Mouse (Mus musculus) heart, embryonic 12.5 days (tissue): ENCODE data around the gene Man2a2. TPM values are rescaled to one million over a fixed set of nuclear protein-coding genes. Genes with fewer than 3 reads are reported as not detected.
"Not testable (repeated sequence)": the region's sequence is repeated elsewhere in the genome, so short reads cannot be mapped to it uniquely, and the experiment has no call there.

Experiments used
- ATAC-seq: fragments of 200-750 bp; cut with Nextera tagmentation; 2 replicates; pipeline ENCODE4 v1.8.0; 2017; ENCODE audit warnings: moderate TSS enrichment, moderate library complexity; ENCODE audit not compliant: insufficient number of reproducible peaks, low FRiP score
- H3K27ac ChIP-seq: fragments of 300-500 bp; sonication (generic); 2 replicates; pipeline ENCODE4 v1.5.1; 2016; ENCODE audit warnings: mild to moderate bottlenecking, moderate library complexity; ENCODE audit not compliant: poor library complexity, severe bottlenecking
- H3K27me3 ChIP-seq: fragments of 300-500 bp; sonication (generic); replicated peaks from 2 replicates; pipeline ENCODE4 v1.6.1; 2016; ENCODE audit warnings: mild to moderate bottlenecking, moderate library complexity
- H3K36me3 ChIP-seq: fragments of 300-500 bp; sonication (generic); 2 replicates; pipeline ENCODE4 v1.6.1; 2016; ENCODE audit warnings: mild to moderate bottlenecking, moderate library complexity
- H3K4me1 ChIP-seq: fragments of 300-500 bp; sonication (generic); replicated peaks from 2 replicates; pipeline ENCODE4 v1.6.1; 2016; ENCODE audit warnings: mild to moderate bottlenecking
- H3K4me2 ChIP-seq: fragments of 300-500 bp; sonication (generic); 2 replicates; pipeline ENCODE4 v1.6.1; 2016; ENCODE audit warnings: mild to moderate bottlenecking, moderate library complexity
- H3K4me3 ChIP-seq: fragments of 300-500 bp; sonication (generic); 2 replicates; pipeline ENCODE4 v1.5.1; 2016; ENCODE audit warnings: mild to moderate bottlenecking
- H3K9ac ChIP-seq: fragments of 300-500 bp; sonication (generic); 2 replicates; pipeline ENCODE4 v1.6.1; 2016; ENCODE audit warnings: mild to moderate bottlenecking, moderate library complexity
- H3K9me3 ChIP-seq: fragments of 300-500 bp; sonication (generic); replicated peaks from 2 replicates; pipeline ENCODE4 v1.6.1; 2016; ENCODE audit warnings: mild to moderate bottlenecking, moderate library complexity
- WGBS: fragments of 180-500 bp; shearing (Covaris S2); methylation state at CpG from one replicate; pipeline ENCODE4 v1.1.7; 2016; 5-methylcytosine and 5-hydroxymethylcytosine counted together
- polyA plus RNA-seq: library from polyadenylated mRNA; unstranded; fragments of >200 nt; fragmentation: Nextera tagmentation; extraction: Ambion mirVana; gene quantifications from 2 replicates; pipeline ENCODE4 v1.2.1, GENCODE M21; 2016

The Man2a2 gene
- polyA plus RNA-seq, 1 experiment from 2014 or later, result 25.0 TPM

GRCm38 (mm10) chr7:80398654-80399444, 27.7 kb upstream of the Man2a2 start:
- Histone ChIP-seq H3K4me3 (no peak overlapping the region), H3K9ac (no peak overlapping the region), H3K9me3 (no peaks in the 10 kb centered on the region), H3K36me3 (peaks cover 44% of the 10 kb centered on the region), H3K27me3 (no peaks in the 10 kb centered on the region), H3K4me1 (peaks cover 37% of the 10 kb centered on the region), H3K4me2 (no peak overlapping the region), H3K27ac (no peak overlapping the region)
- no peak for ATAC-seq
- WGBS, result 72% methylated on average over 9 of the region's 9 CpGs

GRCm38 (mm10) chr7:80397986-80398385, 26.8 kb upstream of the Man2a2 start:
- Histone ChIP-seq H3K9me3 (no peaks in the 10 kb centered on the region), H3K36me3 (peaks cover 52% of the 10 kb centered on the region), H3K9ac (no peak overlapping the region), H3K27ac (no peak overlapping the region), H3K27me3 (no peaks in the 10 kb centered on the region), H3K4me1 (peaks cover 32% of the 10 kb centered on the region), H3K4me3 (no peak overlapping the region), H3K4me2 (no peak overlapping the region)
- 86% methylated on average over 9 of the region's 9 CpGs for WGBS
- ATAC-seq, result no peak

GRCm38 (mm10) chr7:80396427-80396826, 25.3 kb upstream of the Man2a2 start:
- peaks cover 68% of the 10 kb centered on the region for H3K36me3 ChIP-seq
- ATAC-seq, H3K9ac ChIP-seq, H3K4me2 ChIP-seq, H3K9me3 ChIP-seq, H3K27ac ChIP-seq, H3K4me3 ChIP-seq, H3K27me3 ChIP-seq: not testable (repeated sequence)
- 83% methylated on average over 4 of the region's 4 CpGs for WGBS
- peaks cover 29% of the 10 kb centered on the region for H3K4me1 ChIP-seq

- 85% methylated on average over 4 of the region's 4 CpGs for WGBS
- Histone ChIP-seq H3K4me1 (peaks cover 14% of the 10 kb centered on the region), H3K9me3 (no peaks in the 10 kb centered on the region), H3K27ac (no peak overlapping the region), H3K36me3 (peaks cover 85% of the 10 kb centered on the region), H3K27me3 (no peaks in the 10 kb centered on the region), H3K4me3 (no peak overlapping the region), H3K9ac (no peak overlapping the region), H3K4me2 (no peak overlapping the region)
- ATAC-seq, result no peak
Observed at GRCm38 (mm10) chr7:80394600-80394999, 23.4 kb upstream of the Man2a2 start.

- no peak for ATAC-seq
- peaks cover 25% of the 10 kb centered on the region for H3K4me1 ChIP-seq
- peaks cover 69% of the 10 kb centered on the region for H3K36me3 ChIP-seq
- no peak overlapping the region for H3K4me2 ChIP-seq
- no peak overlapping the region for H3K9ac ChIP-seq
- WGBS, result 86% methylated on average over 15 of the region's 15 CpGs
- H3K27me3 ChIP-seq, result no peaks in the 10 kb centered on the region
- no peak overlapping the region for H3K4me3 ChIP-seq
- H3K9me3 ChIP-seq, result no peaks in the 10 kb centered on the region
- no peak overlapping the region for H3K27ac ChIP-seq
Observed at GRCm38 (mm10) chr7:80392119-80392518, 20.9 kb upstream of the Man2a2 start.

GRCm38 (mm10) chr7:80387633-80388543, 16.7 kb upstream of the Man2a2 start, which contains the start of gene Fes:
Gene Fes, minus strand, starts transcription at chr7:80387946.
- Histone ChIP-seq H3K36me3 (peaks cover 45% of the 10 kb centered on the region), H3K9ac (peak within 1 kb of the TSS; percentile 70), H3K27me3 (peaks cover under 1% of the 10 kb centered on the region; the same call in 1 of the 2 replicates), H3K9me3 (no peaks in the 10 kb centered on the region), H3K4me3 (peak within 1 kb of the TSS; percentile 44), H3K4me2 (peak within 1 kb of the TSS; percentile 72), H3K4me1 (peaks cover 34% of the 10 kb centered on the region), H3K27ac (peak within 1 kb of the TSS; percentile 68)
- ATAC-seq, result peak; percentile 58
- WGBS, result 10% methylated on average over 33 of the region's 33 CpGs

- Histone ChIP-seq H3K27ac (peak overlapping the region; percentile 68), H3K9me3 (no peaks in the 10 kb centered on the region), H3K36me3 (peaks cover 45% of the 10 kb centered on the region), H3K9ac (peak overlapping the region; percentile 70), H3K4me3 (peak overlapping the region; percentile 44), H3K4me2 (peak overlapping the region; percentile 72), H3K4me1 (peaks cover 40% of the 10 kb centered on the region), H3K27me3 (peaks cover 8% of the 10 kb centered on the region)
- ATAC-seq, result 0 out of 2 replicates have a peak, but pooled peaks have one; percentile 12
- WGBS, result 33% methylated on average over 17 of the region's 17 CpGs
Observed at GRCm38 (mm10) chr7:80387033-80387632, 16.0 kb upstream of the Man2a2 start.

GRCm38 (mm10) chr7:80386235-80386930, 15.2 kb upstream of the Man2a2 start:
- Histone ChIP-seq H3K9me3 (no peaks in the 10 kb centered on the region), H3K4me1 (peaks cover 40% of the 10 kb centered on the region), H3K27me3 (peaks cover 14% of the 10 kb centered on the region), H3K9ac (peak overlapping the region; percentile 70), H3K27ac (peak overlapping the region; percentile 12; the same call in 1 of the 2 replicates), H3K4me3 (peak overlapping the region; percentile 44), H3K36me3 (peaks cover 41% of the 10 kb centered on the region), H3K4me2 (peak overlapping the region; percentile 72)
- WGBS, result 35% methylated on average over 18 of the region's 18 CpGs
- ATAC-seq, result peak; percentile 36; the same call in 1 of the 2 replicates

GRCm38 (mm10) chr7:80382919-80383318, 11.7 kb upstream of the Man2a2 start:
- no peak overlapping the region for H3K4me2 ChIP-seq
- H3K9me3 ChIP-seq, result no peaks in the 10 kb centered on the region
- no peak for ATAC-seq
- H3K36me3 ChIP-seq, result peaks cover 50% of the 10 kb centered on the region
- H3K4me1 ChIP-seq, result peaks cover 23% of the 10 kb centered on the region
- no peak overlapping the region for H3K4me3 ChIP-seq
- H3K27me3 ChIP-seq, result peaks cover 20% of the 10 kb centered on the region
- 0 out of 2 replicates have a peak overlapping the region, but pooled peaks have one; percentile 6 for H3K9ac ChIP-seq
- H3K27ac ChIP-seq, result no peak overlapping the region
- WGBS, result 67% methylated on average over 11 of the region's 11 CpGs

- Histone ChIP-seq H3K36me3 (peaks cover 43% of the 10 kb centered on the region), H3K4me1 (peaks cover 17% of the 10 kb centered on the region), H3K9ac (no peak overlapping the region), H3K27ac (no peak overlapping the region), H3K9me3 (no peaks in the 10 kb centered on the region), H3K27me3 (peaks cover 20% of the 10 kb centered on the region), H3K4me3 (no peak overlapping the region), H3K4me2 (no peak overlapping the region)
- ATAC-seq, result no peak
- 63% methylated on average over 13 of the region's 13 CpGs for WGBS
Observed at GRCm38 (mm10) chr7:80379531-80379930, 8.4 kb upstream of the Man2a2 start.
